Mouse (Mus musculus) cerebellum, postnatal 14 days (tissue): ENCODE measurements at regions not wholly inside any gene's neighbourhood (a gene's known extent, or its start where the extent isn't known, plus 50 kb on each side); places are given as distances from the start of the nearest gene placed in this dataset.
"Not testable (repeated sequence)": the region's sequence is repeated elsewhere in the genome, so short reads cannot be mapped to it uniquely, and the experiment has no call there.

ENCODE experiments used
- DNase-seq, 2 experiments: peaks; one replicate each; pipeline ENCODE4 v3.0.0; 2021; ENCODE audit warnings: mixed read lengths in 2 of 2

GRCm38 (mm10) chr4:45647514-45647913 lies 115.2 kb upstream of the Shb start:
- no peak for DNase-seq

- no peak for DNase-seq
Measured at GRCm38 (mm10) chr4:45642604-45643003, 110.3 kb upstream of the Shb start.

DNA sequence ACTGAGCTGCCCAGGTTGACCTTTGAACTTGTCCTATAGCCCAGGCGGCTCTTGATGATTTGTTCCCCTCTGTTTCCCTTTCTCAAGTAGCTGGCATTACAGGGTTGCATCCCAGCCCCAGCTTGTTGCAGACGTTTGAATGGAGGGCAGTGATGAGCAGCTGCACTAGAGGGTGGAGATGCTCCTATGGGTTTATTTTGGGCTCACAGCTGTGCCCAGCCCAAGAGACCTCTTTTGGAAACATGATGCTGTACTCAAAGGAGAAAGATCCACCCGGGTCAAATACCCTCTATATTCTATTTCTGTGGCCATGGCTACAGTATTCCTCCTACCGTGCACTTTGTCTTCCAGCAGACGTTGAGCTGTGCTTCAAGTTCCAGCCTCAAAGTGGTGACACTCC lies 109.0 kb upstream of the Shb start:
- no peak for DNase-seq

GRCm38 (mm10) chr4:45640713-45641112 lies 108.4 kb upstream of the Shb start:
- no peak for DNase-seq

DNA sequence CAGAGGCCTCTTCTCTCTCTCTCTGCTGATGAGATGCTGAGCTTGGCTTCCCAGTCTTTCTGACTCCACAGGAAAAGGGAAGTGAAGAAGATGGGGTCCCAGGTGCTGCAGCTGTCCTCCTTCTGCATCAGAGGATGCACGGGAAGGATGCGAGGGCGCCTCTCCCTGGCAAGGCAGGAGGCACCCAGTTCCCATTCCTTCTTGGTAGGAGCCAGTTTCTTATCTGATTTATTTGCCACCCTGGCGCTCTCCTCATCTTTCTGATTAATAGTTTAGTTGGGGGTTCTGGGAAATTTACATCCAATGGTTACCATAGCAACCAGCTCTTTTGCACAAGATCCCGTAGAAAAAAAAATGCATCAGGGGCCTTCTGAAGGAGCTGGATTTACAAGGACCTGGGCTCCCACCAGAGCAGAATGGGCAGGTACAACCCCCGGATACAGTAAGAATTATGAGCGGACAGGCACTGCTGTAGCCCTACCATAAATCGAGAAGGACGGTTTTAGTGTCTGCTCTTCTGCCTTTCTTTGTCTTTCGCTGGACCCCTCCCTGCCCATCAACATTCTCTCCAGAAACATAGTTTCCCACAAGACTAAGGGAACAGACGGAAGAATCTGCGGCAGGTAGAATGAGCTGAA lies 107.2 kb upstream of the Shb start:
- no peak for DNase-seq

GRCm38 (mm10) chr4:45638411-45638810 lies 106.1 kb upstream of the Shb start:
- DNase-seq: no peak

- no peak for DNase-seq
Measured at GRCm38 (mm10) chr4:45631276-45632045, 99.2 kb upstream of the Shb start.

DNA sequence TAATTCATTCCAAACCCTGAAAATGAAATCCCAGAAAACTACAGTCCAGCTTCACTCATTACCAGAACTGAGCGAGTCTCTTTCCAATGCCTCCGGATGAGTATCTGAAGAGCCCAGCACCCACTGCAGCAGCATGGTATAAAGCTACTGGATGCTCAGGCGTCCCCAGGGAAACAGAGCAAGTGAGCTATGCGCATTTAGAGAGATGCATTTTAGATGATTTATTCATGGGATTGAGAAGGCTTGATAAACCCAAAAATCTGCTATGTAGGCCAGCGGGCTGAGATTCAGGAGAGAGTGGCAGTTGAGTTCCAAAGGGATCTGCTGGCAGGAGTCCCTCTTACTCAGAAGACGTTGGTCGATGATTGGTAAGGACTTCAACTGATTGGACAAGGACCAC lies 93.4 kb upstream of the Shb start:
- DNase-seq: no peak

GRCm38 (mm10) chr4:45622017-45622416 lies 89.7 kb upstream of the Shb start:
- DNase-seq: no peak

DNA sequence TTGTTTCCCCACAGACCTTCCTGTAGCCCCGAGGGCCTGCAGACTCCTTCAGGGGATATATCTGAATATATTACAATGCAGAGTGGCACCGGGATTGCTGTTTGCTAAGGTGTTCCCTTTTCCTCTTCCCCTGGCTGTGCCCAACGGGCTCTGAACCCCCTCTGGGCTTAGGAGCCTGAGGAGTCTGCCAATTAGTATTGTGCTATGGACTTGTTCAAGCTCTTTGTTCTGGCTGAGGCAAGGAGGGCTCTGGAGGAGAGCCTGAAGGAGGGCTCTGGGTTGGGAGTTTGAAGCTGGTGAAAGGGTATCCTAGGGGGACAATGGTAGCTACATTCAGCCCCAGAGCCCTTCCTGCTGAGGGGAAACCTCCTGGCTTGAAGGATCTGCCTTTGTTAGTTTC lies 84.9 kb upstream of the Shb start:
- DNase-seq: no peak

DNA sequence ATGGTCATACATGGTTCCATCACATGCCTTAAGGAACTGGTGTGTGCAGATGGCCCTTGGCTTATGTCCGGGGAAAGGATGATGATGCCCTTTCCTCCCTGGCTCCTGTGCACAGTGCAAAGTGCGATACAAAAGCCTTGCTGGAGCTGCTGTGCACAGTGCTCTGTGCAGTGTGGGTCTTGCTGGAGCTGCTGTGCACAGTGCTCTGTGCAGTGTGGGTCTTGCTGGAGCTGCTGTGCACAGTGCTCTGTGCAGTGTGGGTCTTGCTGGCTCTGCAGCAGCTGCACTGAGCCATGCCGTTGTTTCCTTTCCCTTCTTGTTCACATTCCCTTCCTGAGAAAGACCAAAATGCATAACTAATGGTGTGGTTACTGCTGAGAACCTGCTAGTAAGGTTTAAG lies 81.2 kb upstream of the Shb start:
- DNase-seq: not testable (repeated sequence)

DNA sequence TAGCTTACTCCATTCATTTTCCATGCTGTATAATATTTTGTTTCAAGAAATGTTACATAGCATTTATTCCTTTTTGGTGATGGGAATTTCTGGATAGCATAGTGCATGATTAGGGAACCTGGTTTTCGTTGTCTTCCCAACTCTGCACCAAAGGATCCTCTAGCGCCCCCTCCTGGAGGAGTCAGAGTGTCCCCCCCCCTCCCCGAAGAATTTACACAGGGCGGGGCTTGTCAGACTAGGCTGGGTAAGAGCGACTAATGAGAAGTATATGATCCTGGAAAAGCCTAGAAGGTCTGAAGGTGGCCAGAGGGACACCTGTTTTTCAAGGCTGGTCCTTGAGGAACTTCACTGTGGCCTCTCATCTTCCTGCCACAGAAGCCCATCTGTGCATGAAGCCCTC lies 79.9 kb upstream of the Shb start:
- peak in 1 of 2 experiments; percentile 50 for DNase-seq

DNA sequence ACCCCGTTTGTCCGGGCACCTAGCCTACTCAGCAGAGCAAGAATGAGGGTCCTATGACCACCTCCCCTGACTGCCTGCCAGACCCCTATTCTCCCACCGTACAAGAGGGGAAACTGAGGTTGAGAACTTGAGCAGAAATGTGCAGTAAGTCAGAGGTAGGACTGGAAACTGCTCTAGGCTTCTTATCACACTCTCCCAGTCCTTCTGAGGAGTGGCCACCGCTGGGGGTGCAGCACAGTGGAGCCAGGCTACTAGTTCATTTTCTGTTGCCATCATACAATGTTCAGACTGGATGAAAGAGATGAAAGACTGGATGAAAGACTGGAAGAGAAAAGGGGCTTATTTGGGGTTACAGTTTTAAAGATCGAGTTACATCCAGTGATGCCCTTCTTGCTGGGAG lies 78.7 kb upstream of the Shb start:
- no peak for DNase-seq

DNA sequence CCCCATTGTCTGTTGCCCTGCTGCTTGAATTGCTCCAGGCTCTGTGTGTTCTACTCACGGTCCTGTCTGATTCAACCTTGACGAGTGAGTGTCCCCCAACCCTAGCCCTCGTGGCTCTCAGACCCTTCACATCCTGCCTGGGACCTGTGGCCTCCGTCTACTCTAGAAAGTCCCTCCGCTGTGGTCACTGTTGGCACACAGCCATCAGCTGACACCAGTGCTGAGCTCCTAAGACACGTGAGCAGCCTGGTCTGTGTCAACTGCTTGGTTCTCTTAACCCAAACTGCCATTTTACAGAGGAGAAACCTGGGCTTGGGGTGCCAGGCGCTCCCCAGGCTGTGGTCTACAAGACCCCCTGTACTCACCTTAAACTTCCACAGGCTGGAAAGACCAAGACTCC lies 74.3 kb upstream of the Shb start:
- DNase-seq: peak; percentile 25 to 37

GRCm38 (mm10) chr4:45605681-45606080 lies 73.4 kb upstream of the Shb start:
- no peak for DNase-seq

GRCm38 (mm10) chr4:45604271-45604800 lies 72.1 kb upstream of the Shb start:
- peak; percentile 61 to 75 for DNase-seq

DNA sequence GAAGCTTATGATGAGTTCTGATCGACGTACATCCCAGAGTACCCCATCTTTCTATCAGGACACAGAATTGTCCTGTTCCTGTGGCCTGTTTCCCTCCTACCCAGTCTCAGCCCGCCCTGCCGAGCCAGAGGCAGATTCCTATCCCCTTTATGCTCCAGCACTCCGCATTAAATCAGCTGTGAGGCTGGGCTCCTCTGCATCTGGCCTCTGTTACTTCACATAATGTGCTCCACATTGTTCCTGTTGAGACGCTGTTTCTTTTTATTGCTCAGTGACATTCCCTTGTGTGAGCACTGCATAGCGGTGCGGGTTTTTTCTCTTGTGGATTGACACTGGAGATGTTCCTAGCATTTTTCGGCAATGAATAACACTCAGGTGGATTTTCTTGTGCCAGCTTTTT lies 68.2 kb upstream of the Shb start:
- DNase-seq: no peak

GRCm38 (mm10) chr4:45593435-45593991 lies 61.2 kb upstream of the Shb start:
- DNase-seq: no peak

DNA sequence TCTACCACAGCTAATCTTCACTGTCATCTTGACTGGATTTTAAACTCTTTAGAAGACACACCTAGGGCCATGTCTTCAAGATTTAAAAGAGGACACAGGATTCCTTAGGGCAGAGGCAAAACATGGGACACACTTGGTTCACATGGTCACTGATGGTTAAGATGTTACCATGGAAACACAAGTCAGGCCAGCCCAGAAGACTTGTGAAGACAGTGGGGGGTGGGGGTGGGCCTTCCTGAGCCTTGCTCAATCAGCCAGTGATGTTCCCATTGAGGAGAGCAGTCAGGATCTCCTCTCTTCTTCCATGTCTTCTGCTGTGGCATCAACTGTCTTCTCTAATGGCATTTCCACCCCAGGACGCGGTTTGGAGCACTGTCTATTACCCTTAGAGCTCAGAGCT lies 60.5 kb upstream of the Shb start:
- no peak for DNase-seq

- DNase-seq: no peak
Measured at GRCm38 (mm10) chr4:45591405-45592315, 59.4 kb upstream of the Shb start.

GRCm38 (mm10) chr4:45590836-45591235 lies 58.6 kb upstream of the Shb start:
- DNase-seq: no peak

GRCm38 (mm10) chr4:45588322-45588721 lies 56.1 kb upstream of the Shb start:
- DNase-seq: no peak

- DNase-seq: no peak
Measured at GRCm38 (mm10) chr4:45587202-45587601, 54.9 kb upstream of the Shb start.
